Mouse (Mus musculus) A20 (cell line): ENCODE measurements at regions not wholly inside any gene's neighbourhood (a gene's known extent, or its start where the extent isn't known, plus 50 kb on each side); places are given as distances from the start of the nearest gene placed in this dataset.

Experiments used
- DNase-seq: peaks from one replicate; pipeline ENCODE4 v3.0.0-alpha.2; 2011; ENCODE audit warnings: low read depth, low spot score

GRCm38 (mm10) chr1:183853956-183854613 lies 159.0 kb upstream of the Dusp10 start:
- peak; percentile 38 for DNase-seq

GRCm38 (mm10) chr1:183865111-183865510 lies 148.0 kb upstream of the Dusp10 start:
- no peak for DNase-seq

- peak; percentile 7 for DNase-seq
These were observed 147.5 kb upstream of the Dusp10 start for GRCm38 (mm10) chr1:183865586-183865985.

GRCm38 (mm10) chr1:183868965-183869364 lies 144.1 kb upstream of the Dusp10 start:
- no peak for DNase-seq

GRCm38 (mm10) chr1:183895936-183896335 lies 117.2 kb upstream of the Dusp10 start:
- DNase-seq = no peak

GRCm38 (mm10) chr1:183898091-183898490 lies 115.0 kb upstream of the Dusp10 start:
- DNase-seq = no peak

- no peak for DNase-seq
These were observed 108.5 kb upstream of the Dusp10 start for GRCm38 (mm10) chr1:183904564-183904963.

GRCm38 (mm10) chr1:183905345-183906142 lies 107.6 kb upstream of the Dusp10 start:
- DNase-seq = no peak

GRCm38 (mm10) chr1:183917656-183918055 lies 95.4 kb upstream of the Dusp10 start:
- no peak for DNase-seq

- no peak for DNase-seq
These were observed 91.8 kb upstream of the Dusp10 start for GRCm38 (mm10) chr1:183921262-183921661.

- no peak for DNase-seq
These were observed 84.6 kb upstream of the Dusp10 start for GRCm38 (mm10) chr1:183928539-183928938.

GRCm38 (mm10) chr1:183930363-183930982 lies 82.6 kb upstream of the Dusp10 start:
- peak; percentile 20 for DNase-seq

GRCm38 (mm10) chr1:183931141-183931540 lies 82.0 kb upstream of the Dusp10 start:
- DNase-seq = no peak

- DNase-seq = no peak
These were observed 79.3 kb upstream of the Dusp10 start for GRCm38 (mm10) chr1:183933845-183934244.

- DNase-seq = no peak
These were observed 75.9 kb upstream of the Dusp10 start for GRCm38 (mm10) chr1:183937166-183937565.

GRCm38 (mm10) chr1:183938361-183938760 lies 74.7 kb upstream of the Dusp10 start:
- DNase-seq = no peak

- no peak for DNase-seq
These were observed 72.4 kb upstream of the Dusp10 start for GRCm38 (mm10) chr1:183940706-183941105.

GRCm38 (mm10) chr1:183946241-183946640 lies 66.9 kb upstream of the Dusp10 start:
- DNase-seq = no peak

- no peak for DNase-seq
These were observed 66.0 kb upstream of the Dusp10 start for GRCm38 (mm10) chr1:183947066-183947465.

- DNase-seq = no peak
These were observed 63.9 kb upstream of the Dusp10 start for GRCm38 (mm10) chr1:183949205-183949604.

- no peak for DNase-seq
These were observed 59.0 kb upstream of the Dusp10 start for GRCm38 (mm10) chr1:183954086-183954485.

GRCm38 (mm10) chr1:183956391-183956790 lies 56.7 kb upstream of the Dusp10 start:
- no peak for DNase-seq

GRCm38 (mm10) chr1:183961383-183961782 lies 51.7 kb upstream of the Dusp10 start:
- no peak for DNase-seq
